Mouse (Mus musculus): ENCODE data around the gene 2810004N23Rik. TPM values are rescaled to one million over a fixed set of nuclear protein-coding genes. Genes with fewer than 3 reads are reported as not detected.
"Not testable (repeated sequence)": the region's sequence is repeated elsewhere in the genome, so short reads cannot be mapped to it uniquely, and the experiment has no call there.

2810004N23Rik gene
- polyA plus RNA-seq, 1 experiment, result 13.6 TPM

DNA sequence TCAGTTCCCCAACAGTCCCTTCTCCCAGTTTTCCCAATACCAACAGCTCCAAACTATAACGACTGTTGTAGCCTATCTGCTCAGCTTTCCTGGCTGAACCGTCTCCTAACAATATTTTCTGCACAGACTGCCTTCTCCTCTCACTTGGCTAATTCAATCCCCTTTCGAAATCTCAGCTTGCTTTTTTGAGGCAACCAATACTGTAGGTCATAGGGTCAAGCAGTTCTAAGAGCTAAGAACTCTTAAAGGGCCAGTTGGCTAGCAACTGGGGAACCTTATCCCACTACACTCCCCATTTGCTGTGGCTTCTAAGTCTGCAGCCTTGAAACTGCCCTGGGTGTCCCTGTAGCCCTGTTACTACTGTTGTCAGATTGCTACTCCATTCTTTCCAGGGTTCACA, 17.8 kb downstream of the 2810004N23Rik start:
- no peak overlapping the region for H3K4me3 ChIP-seq (ENCODE audit: insufficient read depth, low read depth, low read length)
- TF ChIP-seq POLR2A (IDR thresholded peaks at IDR 0.05; ENCODE audit: low read depth, low read length) (no peak), CTCF (conservative IDR thresholded peaks at IDR 0.05; ENCODE audit: insufficient read depth, insufficient read length, low read depth, low read length) (no peak)
- H3K27ac ChIP-seq (ENCODE audit: insufficient read depth, low read depth, low read length), result no peak overlapping the region
- no peaks in the 10 kb centered on the region for H3K4me1 ChIP-seq (ENCODE audit: control insufficient read depth, insufficient read depth, low read length)
- 53% methylated on average over 3 of the region's 3 CpGs for WGBS
- DNase-seq, result no peak
- H3K27me3 ChIP-seq (replicated peaks; ENCODE audit: control insufficient read depth, insufficient read depth, low read length), result no peaks in the 10 kb centered on the region
- H3K36me3 ChIP-seq (ENCODE audit: control insufficient read depth, insufficient read depth, low read length), result no peaks in the 10 kb centered on the region; the same call in none of the 2 replicates

DNA sequence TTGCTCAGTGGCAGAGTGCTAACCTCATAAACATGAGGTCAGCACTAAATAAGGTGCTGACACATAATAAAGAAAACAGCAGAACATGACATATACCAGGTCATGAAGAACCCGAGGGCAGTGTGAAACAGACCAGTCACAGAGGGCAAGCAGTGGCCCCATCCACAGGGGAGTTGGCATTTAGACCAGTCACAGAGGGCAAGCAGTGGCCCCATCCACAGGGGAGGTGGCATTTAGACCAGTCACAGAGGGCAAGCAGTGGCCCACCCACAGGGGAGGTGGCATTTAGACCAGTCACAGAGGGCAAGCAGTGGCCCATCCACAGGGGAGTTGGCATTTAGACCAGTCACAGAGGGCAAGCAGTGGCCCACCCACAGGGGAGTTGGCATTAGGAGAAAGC, 20.0 kb downstream of the 2810004N23Rik start:
- H3K36me3 ChIP-seq (ENCODE audit: control insufficient read depth, insufficient read depth, low read length); H3K27ac ChIP-seq (ENCODE audit: insufficient read depth, low read depth, low read length); H3K4me1 ChIP-seq (ENCODE audit: control insufficient read depth, insufficient read depth, low read length); H3K27me3 ChIP-seq (replicated peaks; ENCODE audit: control insufficient read depth, insufficient read depth, low read length); H3K4me3 ChIP-seq (ENCODE audit: insufficient read depth, low read depth, low read length): not testable (repeated sequence)
- DNase-seq, result peak; percentile 66
- WGBS, result 50% methylated on average over 1 of the region's 1 CpGs

DNA sequence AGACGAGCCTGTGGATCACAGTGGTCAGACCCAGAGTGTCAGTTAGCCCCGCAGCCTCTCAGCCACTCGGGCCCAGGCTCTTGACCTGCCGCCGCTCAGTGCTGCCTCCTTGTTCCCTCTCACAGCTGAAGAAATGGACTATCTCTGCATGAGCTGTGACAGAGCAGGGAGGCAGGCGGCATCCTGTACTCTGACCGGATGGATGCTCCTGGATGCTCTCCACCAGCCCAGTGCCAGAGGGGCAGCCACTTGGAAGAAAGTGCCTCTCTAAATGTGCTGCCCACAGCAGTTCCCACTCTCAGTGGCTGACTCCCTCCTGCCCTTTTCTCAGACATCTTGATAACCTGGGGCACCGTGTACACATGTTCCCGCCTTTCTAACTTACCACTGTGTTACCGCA, 21.1 kb downstream of the 2810004N23Rik start:
- DNase-seq, result peak; percentile 63
- no peak for TF ChIP-seq CTCF (conservative IDR thresholded peaks at IDR 0.05; ENCODE audit: insufficient read depth, insufficient read length, low read depth, low read length)
- TF ChIP-seq POLR2A (IDR thresholded peaks at IDR 0.05; ENCODE audit: low read depth, low read length), result no peak
- no peaks in the 10 kb centered on the region for H3K27me3 ChIP-seq (replicated peaks; ENCODE audit: control insufficient read depth, insufficient read depth, low read length)
- H3K27ac ChIP-seq (ENCODE audit: insufficient read depth, low read depth, low read length), result no peak overlapping the region
- H3K36me3 ChIP-seq (ENCODE audit: control insufficient read depth, insufficient read depth, low read length), result no peaks in the 10 kb centered on the region; the same call in none of the 2 replicates
- no peaks in the 10 kb centered on the region for H3K4me1 ChIP-seq (ENCODE audit: control insufficient read depth, insufficient read depth, low read length)
- H3K4me3 ChIP-seq (ENCODE audit: insufficient read depth, low read depth, low read length), result no peak overlapping the region
- 80% methylated on average over 10 of the region's 10 CpGs for WGBS

- Histone ChIP-seq H3K27ac (ENCODE audit: insufficient read depth, low read depth, low read length) (no peak overlapping the region), H3K27me3 (replicated peaks; ENCODE audit: control insufficient read depth, insufficient read depth, low read length) (no peaks in the 10 kb centered on the region), H3K4me3 (ENCODE audit: insufficient read depth, low read depth, low read length) (no peak overlapping the region), H3K36me3 (ENCODE audit: control insufficient read depth, insufficient read depth, low read length) (no peaks in the 10 kb centered on the region; the same call in none of the 2 replicates), H3K4me1 (ENCODE audit: control insufficient read depth, insufficient read depth, low read length) (no peaks in the 10 kb centered on the region)
- TF ChIP-seq CTCF (conservative IDR thresholded peaks at IDR 0.05; ENCODE audit: insufficient read depth, insufficient read length, low read depth, low read length), result no peak
- TF ChIP-seq POLR2A (IDR thresholded peaks at IDR 0.05; ENCODE audit: low read depth, low read length), result no peak
- no peak for DNase-seq
- 88% methylated on average over 7 of the region's 7 CpGs for WGBS
Measured at GRCm38 (mm10) chr8:124840900-124841299, 22.0 kb downstream of the 2810004N23Rik start.

DNA sequence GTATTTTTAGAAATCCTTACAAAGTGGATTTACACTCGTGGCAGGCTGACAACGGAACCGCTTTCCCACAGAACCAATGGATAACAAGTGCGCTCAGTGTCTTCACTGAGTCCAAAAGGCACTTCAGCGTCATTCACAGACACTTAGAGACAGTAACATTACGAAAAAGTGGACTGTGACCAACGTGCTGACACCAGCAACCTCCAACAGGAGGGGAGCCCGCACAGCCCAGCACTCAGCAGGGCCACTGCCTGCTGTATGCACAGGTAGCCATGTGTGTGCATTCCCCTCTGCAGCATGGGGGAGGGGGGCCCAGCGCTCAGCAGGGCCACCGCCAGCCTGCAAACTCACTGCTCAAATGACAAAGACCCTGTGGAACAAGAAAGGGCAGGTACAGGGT, 23.5 kb downstream of the 2810004N23Rik start:
- Histone ChIP-seq H3K4me1 (ENCODE audit: control insufficient read depth, insufficient read depth, low read length) (no peaks in the 10 kb centered on the region), H3K27ac (ENCODE audit: insufficient read depth, low read depth, low read length) (no peak overlapping the region), H3K4me3 (ENCODE audit: insufficient read depth, low read depth, low read length) (no peak overlapping the region), H3K36me3 (ENCODE audit: control insufficient read depth, insufficient read depth, low read length) (no peaks in the 10 kb centered on the region; the same call in none of the 2 replicates), H3K27me3 (replicated peaks; ENCODE audit: control insufficient read depth, insufficient read depth, low read length) (no peaks in the 10 kb centered on the region)
- TF ChIP-seq POLR2A (IDR thresholded peaks at IDR 0.05; ENCODE audit: low read depth, low read length), result no peak
- TF ChIP-seq CTCF (conservative IDR thresholded peaks at IDR 0.05; ENCODE audit: insufficient read depth, insufficient read length, low read depth, low read length), result no peak
- DNase-seq, result peak; percentile 59
- 79% methylated on average over 10 of the region's 10 CpGs for WGBS

- Histone ChIP-seq H3K27me3 (replicated peaks; ENCODE audit: control insufficient read depth, insufficient read depth, low read length) (no peaks in the 10 kb centered on the region), H3K27ac (ENCODE audit: insufficient read depth, low read depth, low read length) (no peak overlapping the region), H3K36me3 (ENCODE audit: control insufficient read depth, insufficient read depth, low read length) (no peaks in the 10 kb centered on the region; the same call in none of the 2 replicates), H3K4me1 (ENCODE audit: control insufficient read depth, insufficient read depth, low read length) (0 out of 2 replicates have a peak, but pooled peaks cover 2% of the 10 kb centered on the region), H3K4me3 (ENCODE audit: insufficient read depth, low read depth, low read length) (no peak overlapping the region)
- 74% methylated on average over 2 of the region's 2 CpGs for WGBS
- TF ChIP-seq POLR2A (IDR thresholded peaks at IDR 0.05; ENCODE audit: low read depth, low read length), result no peak
- no peak for TF ChIP-seq CTCF (conservative IDR thresholded peaks at IDR 0.05; ENCODE audit: insufficient read depth, insufficient read length, low read depth, low read length)
- no peak for DNase-seq
Measured at GRCm38 (mm10) chr8:124837956-124838355, 25.0 kb downstream of the 2810004N23Rik start.

- Histone ChIP-seq H3K4me1 (ENCODE audit: control insufficient read depth, insufficient read depth, low read length) (0 out of 2 replicates have a peak, but pooled peaks cover 2% of the 10 kb centered on the region), H3K36me3 (ENCODE audit: control insufficient read depth, insufficient read depth, low read length) (no peaks in the 10 kb centered on the region; the same call in none of the 2 replicates), H3K27me3 (replicated peaks; ENCODE audit: control insufficient read depth, insufficient read depth, low read length) (no peaks in the 10 kb centered on the region), H3K27ac (ENCODE audit: insufficient read depth, low read depth, low read length) (no peak overlapping the region), H3K4me3 (ENCODE audit: insufficient read depth, low read depth, low read length) (no peak overlapping the region)
- no peak for DNase-seq
- 74% methylated on average over 2 of the region's 2 CpGs for WGBS
- TF ChIP-seq CTCF (conservative IDR thresholded peaks at IDR 0.05; ENCODE audit: insufficient read depth, insufficient read length, low read depth, low read length) (no peak), POLR2A (IDR thresholded peaks at IDR 0.05; ENCODE audit: low read depth, low read length) (no peak)
Measured at GRCm38 (mm10) chr8:124836907-124837306, 26.0 kb downstream of the 2810004N23Rik start.
